Comparison of ENCODE assay signal across 12 mouse cellular contexts in genomic region chr3:53206509-53207224, GRCm38 (mm10).
DNase-seq lines count a peak whose midpoint lies in the region; ATAC-seq lines count a peak whose summit lies in the region.
"Had no signal": no experiment of that assay in that cellular context is flagged by ENCODE, and none has a peak within 500 bp of the region (broad histone marks: within the 10 kb centered on the region; RNA-seq: fewer than 3 reads in every experiment).

No protein-coding gene starts in this region.

- H3K27ac ChIP-seq in hindbrain, embryonic 11.5 days (ENCODE audit: low read depth, low read length), result peak overlapping the region; percentile 67
- 0 out of 2 replicates have a peak overlapping the region, but pooled peaks have one; percentile 9 for H3K27ac ChIP-seq in midbrain, embryonic 14.5 days (replicated peaks; ENCODE audit: low read depth, low read length)
- H3K27ac ChIP-seq: liver, embryonic 12.5 days had no signal

- peaks cover 14% of the 10 kb centered on the region; the same call in 1 of the 2 replicates for H3K4me1 ChIP-seq in hindbrain, embryonic 11.5 days (replicated peaks; ENCODE audit: control insufficient read depth, insufficient read depth, low read length)
- peaks cover 31% of the 10 kb centered on the region; the same call in 1 of the 2 replicates for H3K4me1 ChIP-seq in midbrain, embryonic 14.5 days (ENCODE audit: control insufficient read depth, insufficient read depth, low read length)
- H3K4me1 ChIP-seq: liver, embryonic 12.5 days had no signal

- no peak overlapping the region for H3K9ac ChIP-seq in hindbrain, embryonic 11.5 days (ENCODE audit: low read depth, low read length)
- no peak overlapping the region for H3K9ac ChIP-seq in midbrain, embryonic 14.5 days (replicated peaks; ENCODE audit: low read length)
- H3K9ac ChIP-seq: liver, embryonic 12.5 days had no signal

- peak; percentile 18 for DNase-seq in ZHBTc4 (ENCODE audit: low read depth, low spot score)
- peak; percentile 77 for DNase-seq in embryo, embryonic 10.5 days (ENCODE audit: low spot score)
- peak; percentile 73 for DNase-seq in hindbrain, embryonic 11.5 days (ENCODE audit: low spot score)
- peak; percentile 59 for DNase-seq in midbrain, embryonic 14.5 days
- no peak for DNase-seq in thymus, postnatal 4 days
- no peak for DNase-seq in layer of hippocampus, adult 8-10 months (ENCODE audit: low spot score in 2 of 2)
- no peak for DNase-seq in kidney, postnatal 25 days
- DNase-seq: layer of hippocampus, adult 9-11 months; lung, postnatal 10 days had no signal

- no peak overlapping the region for H3K4me3 ChIP-seq in hindbrain, embryonic 11.5 days (ENCODE audit: low read depth, low read length)
- H3K4me3 ChIP-seq in midbrain, embryonic 14.5 days (replicated peaks; ENCODE audit: low read depth, low read length), result no peak overlapping the region
- H3K4me3 ChIP-seq: liver, embryonic 12.5 days had no signal

- 0 out of 2 replicates have a peak, but pooled peaks cover 2% of the 10 kb centered on the region for H3K27me3 ChIP-seq in hindbrain, embryonic 11.5 days (ENCODE audit: control insufficient read depth, insufficient read depth, low read length)
- no peaks in the 10 kb centered on the region for H3K27me3 ChIP-seq in midbrain, embryonic 14.5 days (ENCODE audit: control insufficient read depth, insufficient read depth, low read length)
- H3K27me3 ChIP-seq: liver, embryonic 12.5 days had no signal

- no peaks in the 10 kb centered on the region for H3K36me3 ChIP-seq in hindbrain, embryonic 11.5 days (ENCODE audit: control insufficient read depth, insufficient read depth, low read length)
- no peaks in the 10 kb centered on the region for H3K36me3 ChIP-seq in midbrain, embryonic 14.5 days (ENCODE audit: control insufficient read depth, insufficient read depth, low read length)
- H3K36me3 ChIP-seq: liver, embryonic 12.5 days had no signal

- peak; percentile 71 for ATAC-seq in hindbrain, embryonic 11.5 days (ENCODE audit: low FRiP score)
- ATAC-seq in midbrain, embryonic 14.5 days (ENCODE audit: low FRiP score, low TSS enrichment), result no peak
- ATAC-seq: CD4-positive, CD25-positive, alpha-beta regulatory T cell, adult 4 months; intestine, embryonic 16.5 days; liver, embryonic 12.5 days had no signal

- no peaks in the 10 kb centered on the region for H3K9me3 ChIP-seq in hindbrain, embryonic 11.5 days (ENCODE audit: control insufficient read depth, low read length)
- H3K9me3 ChIP-seq in midbrain, embryonic 14.5 days (ENCODE audit: control insufficient read depth, low read length), result no peaks in the 10 kb centered on the region
- H3K9me3 ChIP-seq: liver, embryonic 12.5 days had no signal

- 15% methylated on average over 11 of the region's 11 CpGs for WGBS in hindbrain, embryonic 11.5 days
- 7% methylated on average over 11 of the region's 11 CpGs for WGBS in midbrain, embryonic 14.5 days

- H3K4me2 ChIP-seq in hindbrain, embryonic 11.5 days (replicated peaks; ENCODE audit: low read depth, low read length), result peak overlapping the region; percentile 18; the same call in 1 of the 2 replicates
- peak overlapping the region; percentile 5; the same call in 1 of the 2 replicates for H3K4me2 ChIP-seq in midbrain, embryonic 14.5 days (ENCODE audit: low read length)
- H3K4me2 ChIP-seq: liver, embryonic 12.5 days had no signal

Comparison
In these comparisons a context has a peak if more than half of its experiments do, and no peak if none do; other contexts are left out.
1. DNase-seq: peak in ZHBTc4 (single experiment), embryo, embryonic 10.5 days (single experiment), hindbrain, embryonic 11.5 days (single experiment) and midbrain, embryonic 14.5 days (single experiment); none in thymus, postnatal 4 days (single experiment), layer of hippocampus, adult 8-10 months (0 of 2) and kidney, postnatal 25 days (0 of 2).